In genomic region chr16:8470603-8471481, GRCm38 (mm10) we compare ENCODE assay signal across 7 mouse cellular contexts. TPM values are rescaled to one million over a fixed set of nuclear protein-coding genes. Genes with fewer than 3 reads are reported as not detected.
A peak's percentile ranks its signal among the peaks of the same experiment; 100 is the strongest.
DNase-seq lines count a peak whose midpoint lies in the region; ATAC-seq lines count a peak whose summit lies in the region.

Mettl22 (plus strand) TSS chr16:8470788.

- intact Hi-C loops in gastrocnemius, postnatal 36 days (cut with DNase I) = no loop called here
- intact Hi-C loops in left cerebral cortex, postnatal 25 days (cut with DNase I) = loop anchor here (5.0 kb wide), 1 partner anchor 54 kb away; no protein-coding TSS in a partner anchor

- WGBS in intestine, embryonic 15.5 days = under 1% methylated on average over 48 of the region's 48 CpGs
- WGBS in midbrain, embryonic 10.5 days = under 1% methylated on average over 48 of the region's 48 CpGs

- H3K4me2 ChIP-seq in intestine, embryonic 15.5 days (replicated peaks) = peak within 1 kb of the TSS; percentile 66

- no peaks in the 10 kb centered on the region for H3K36me3 ChIP-seq in intestine, embryonic 15.5 days
- H3K36me3 ChIP-seq in midbrain, embryonic 10.5 days = peaks cover 10% of the 10 kb centered on the region

- peak; percentile 98 for ATAC-seq in intestine, embryonic 15.5 days

- peak; percentile 95 for DNase-seq in adrenal gland, adult 2 months
- peak; percentile 85 for DNase-seq in embryo, embryonic 11.5 days (ENCODE audit: low read depth, low spot score)
- peak; percentile 83 to 84 for DNase-seq in gastrocnemius, postnatal 36 days
- DNase-seq in left cerebral cortex, postnatal 25 days (ENCODE audit: low spot score in 2 of 2) = peak; percentile 90 to 94
- peak; percentile 91 for DNase-seq in midbrain, embryonic 10.5 days (ENCODE audit: low spot score)
- peak; percentile 88 for DNase-seq in right cerebral cortex, postnatal 4 days

- peak within 1 kb of the TSS; percentile 70 for H3K4me3 ChIP-seq in intestine, embryonic 15.5 days (replicated peaks)
- H3K4me3 ChIP-seq in midbrain, embryonic 10.5 days = peak within 1 kb of the TSS; percentile 77

- no peaks in the 10 kb centered on the region for H3K9me3 ChIP-seq in intestine, embryonic 15.5 days
- no peaks in the 10 kb centered on the region for H3K9me3 ChIP-seq in midbrain, embryonic 10.5 days (replicated peaks)

- H3K27me3 ChIP-seq in intestine, embryonic 15.5 days (replicated peaks) = no peaks in the 10 kb centered on the region
- H3K27me3 ChIP-seq in midbrain, embryonic 10.5 days (ENCODE audit: low read depth, poor library complexity, severe bottlenecking) = no peaks in the 10 kb centered on the region

- H3K27ac ChIP-seq in intestine, embryonic 15.5 days = peak within 1 kb of the TSS; percentile 85
- H3K27ac ChIP-seq in midbrain, embryonic 10.5 days (replicated peaks) = peak within 1 kb of the TSS; percentile 95

- peak within 1 kb of the TSS; percentile 60 for H3K9ac ChIP-seq in intestine, embryonic 15.5 days

- H3K4me1 ChIP-seq in intestine, embryonic 15.5 days (replicated peaks) = no peaks in the 10 kb centered on the region
- H3K4me1 ChIP-seq in midbrain, embryonic 10.5 days = peaks cover 16% of the 10 kb centered on the region

RNA-seq across cellular contexts. Expression of gene Mettl22, which starts in this region (rescaled TPM):
- 10 to 100 TPM; 15.1 to 19.3 TPM for total RNA-seq in adrenal gland, adult 2 months (2021)
- polyA plus RNA-seq in adrenal gland, adult 2 months (2012; rRNA removed) = 25.2 and 30.1 TPM in 2 replicates
- total RNA-seq in gastrocnemius, postnatal 36 days (2021) = 10 to 100 TPM; 73.9 to 82.4 TPM
- 14.2 and 16.8 TPM in 2 replicates for polyA plus RNA-seq in intestine, embryonic 15.5 days (2015; fragmentation: Nextera tagmentation; extraction: Ambion mirVana)
- total RNA-seq in left cerebral cortex, postnatal 25 days (2021) = 10 to 100 TPM; 21.6 to 24.3 TPM
- polyA plus RNA-seq in midbrain, embryonic 10.5 days (2016; fragmentation: Nextera tagmentation; extraction: Ambion mirVana) = 23.6 and 25.7 TPM in 2 replicates

Comparison
In these comparisons a context has a peak if more than half of its experiments do, and no peak if none do; other contexts are left out.
1. Peak in every context shown above with its lines: DNase-seq, ATAC-seq, H3K4me3 ChIP-seq and H3K27ac ChIP-seq.